Mouse (Mus musculus) G1E (cell line): ENCODE results near the gene Fam155a.

Source experiments
- CTCF ChIP-seq: IDR thresholded peaks from 2 replicates; pipeline ENCODE4 v1.5.1; 2012; ENCODE audit warnings: low read depth, low read length, inconsistent platforms, mixed read lengths
- GATA1 ChIP-seq: IDR thresholded peaks from 2 replicates; pipeline ENCODE4 v1.6.1; 2012; ENCODE audit warnings: borderline replicate concordance, low read length, inconsistent platforms, mixed read lengths
- GATA2 ChIP-seq: IDR thresholded peaks from 2 replicates; pipeline ENCODE4 v1.6.1; 2012; ENCODE audit warnings: low read depth, low read length, inconsistent platforms, borderline replicate concordance
- TAL1 ChIP-seq: conservative IDR thresholded peaks from 2 replicates; pipeline ENCODE4 v1.6.1; 2012; ENCODE audit warnings: low read depth, low read length, inconsistent platforms, mixed read lengths

DNA sequence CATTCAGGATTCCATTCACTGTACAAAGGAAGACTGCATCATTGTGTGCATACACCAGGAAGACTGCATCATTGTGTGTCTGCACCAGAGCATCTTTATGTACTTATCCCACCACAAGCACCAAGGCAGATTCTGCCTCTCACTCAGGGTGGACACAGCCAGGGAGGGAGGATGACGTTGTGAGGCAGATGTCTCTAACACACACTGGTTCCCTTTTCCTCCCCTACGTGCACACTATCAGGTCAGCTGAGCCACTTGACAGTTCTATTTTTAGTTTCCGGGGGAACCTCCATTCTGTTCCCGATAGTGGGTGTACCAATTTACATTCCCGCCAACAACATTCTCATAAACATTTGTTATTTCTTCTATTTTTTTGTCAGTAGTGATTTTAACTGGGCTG, 347.4 kb downstream of the Fam155a start:
- no peak for TF ChIP-seq CTCF
- TF ChIP-seq TAL1: no peak
- no peak for TF ChIP-seq GATA1
- no peak for TF ChIP-seq GATA2
